In the genomic region with DNA sequence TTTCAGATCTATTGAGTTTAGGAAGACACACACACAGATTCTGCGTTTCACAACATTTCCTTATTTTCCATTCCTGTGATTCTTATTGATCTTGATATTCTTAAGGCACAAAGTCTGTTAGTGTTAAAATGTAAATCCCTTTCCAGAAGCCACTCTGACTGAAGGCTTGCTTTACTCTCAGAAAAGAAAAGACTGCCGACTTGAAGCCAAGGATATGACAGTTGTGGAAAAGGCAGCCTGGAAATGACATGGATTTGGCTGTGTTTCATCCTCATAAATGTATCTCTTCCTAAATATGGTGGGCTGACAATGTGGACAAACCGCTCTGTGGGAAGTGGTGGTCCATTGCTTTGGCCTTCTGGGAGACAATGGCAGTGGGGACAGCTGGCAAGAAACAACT, we compare ENCODE assay signal across 17 mouse cellular contexts.
"Had no signal": no experiment of that assay in that cellular context is flagged by ENCODE, and none has a peak within 500 bp of the region (broad histone marks: within the 10 kb centered on the region; RNA-seq: fewer than 3 reads in every experiment).

No protein-coding gene starts in this region.

- H3K9me3 ChIP-seq: lung, embryonic 15.5 days; megakaryocyte, embryonic 14.5 days; neural tube, embryonic 12.5 days; stomach, embryonic 15.5 days had no signal

- H3K27me3 ChIP-seq: lung, embryonic 15.5 days; megakaryocyte, embryonic 14.5 days; neural tube, embryonic 12.5 days; stomach, embryonic 15.5 days had no signal

- ATAC-seq: lung, postnatal 0 days; midbrain, embryonic 16.5 days had no signal

- H3K4me2 ChIP-seq: lung, embryonic 15.5 days; midbrain, embryonic 11.5 days; neural tube, embryonic 12.5 days; stomach, embryonic 15.5 days had no signal

- H3K36me3 ChIP-seq: lung, embryonic 15.5 days; neural tube, embryonic 12.5 days; stomach, embryonic 15.5 days had no signal

- H3K27ac ChIP-seq: lung, embryonic 15.5 days; macrophage; neural tube, embryonic 12.5 days; stomach, embryonic 15.5 days; stomach, postnatal 0 days had no signal

- H3K9ac ChIP-seq: lung, embryonic 15.5 days; neural tube, embryonic 12.5 days; stomach, embryonic 15.5 days had no signal

- H3K4me3 ChIP-seq: lung, embryonic 15.5 days; megakaryocyte, embryonic 14.5 days; neural tube, embryonic 12.5 days; stomach, embryonic 15.5 days had no signal

- DNase-seq: lung, adult 2 months; lung, postnatal 14 days; lung, postnatal 36 days; midbrain, embryonic 14.5 days; right cerebral cortex, postnatal 14 days; thymus, adult 2 months; thymus, postnatal 25 days; thymus, postnatal 4 days had no signal

- H3K4me1 ChIP-seq: lung, embryonic 15.5 days; megakaryocyte, embryonic 14.5 days; neural tube, embryonic 12.5 days; stomach, embryonic 15.5 days had no signal
